Mouse (Mus musculus) left cerebral cortex, adult 18-20 months (tissue): ENCODE data around the gene Sct. TPM values are rescaled to one million over a fixed set of nuclear protein-coding genes. Genes with fewer than 3 reads are reported as not detected.

Experiments
- DNase-seq, 2 experiments: peaks; one replicate each; pipeline ENCODE4 v3.0.0; 2021 to 2022; ENCODE audit warnings: low spot score in 2 of 2, mixed read lengths in 1 of 2
- total RNA-seq, 2 experiments: library from RNA; stranded (reverse); gene quantifications; 2 replicates each; pipeline ENCODE4 v1.2.3; 2021

The Sct gene
- total RNA-seq, 2 experiments from 2014 or later: not detected

- no peak for DNase-seq
These were observed 48.4 kb downstream of the Sct start for GRCm38 (mm10) chr7:141230570-141230969.

- DNase-seq: no peak
These were observed 49.2 kb downstream of the Sct start for GRCm38 (mm10) chr7:141229702-141230101.

Other genes starting within 250 kb of the Sct start
- 10 to 100 TPM; 85.9 to 86.1 TPM for gene B4galnt4, start 218.0 kb downstream of the Sct start, total RNA-seq
- gene Pkp3, start 200.9 kb downstream of the Sct start, total RNA-seq: under 1 TPM; 0.26 to 0.33 TPM
- 1 to 10 TPM; 2.1 to 2.3 TPM for gene Sigirr, start 178.6 kb downstream of the Sct start, total RNA-seq
- not detected for gene Ano9, start 161.3 kb downstream of the Sct start, total RNA-seq
- 10 to 100 TPM; 43.9 to 51.1 TPM for gene Ptdss2, start 156.8 kb downstream of the Sct start, total RNA-seq
- gene Rnh1, start 106.3 kb downstream of the Sct start, total RNA-seq: 10 to 100 TPM; 39.0 to 43.2 TPM
- 100 to 1,000 TPM; 223 to 237 TPM for gene Hras, start 85.1 kb downstream of the Sct start, total RNA-seq
- gene Lrrc56, start 85.0 kb downstream of the Sct start, total RNA-seq: 1 to 10 TPM; 2.7 to 4.4 TPM
- not detected for gene Lmntd2, start 65.1 kb downstream of the Sct start, total RNA-seq
- 1 to 10 TPM; 1.4 to 2.5 TPM for gene Rassf7, start 63.3 kb downstream of the Sct start, total RNA-seq
- gene Phrf1, start 50.3 kb downstream of the Sct start, total RNA-seq: 10 to 100 TPM; 73.6 to 75.1 TPM
- 1 to 10 TPM in 1 of 2 experiments, under 1 TPM in 1; 1.00 to 2.0 TPM for gene Irf7, start 12.7 kb downstream of the Sct start, total RNA-seq
- not detected for gene Cdhr5, start 2.3 kb downstream of the Sct start, total RNA-seq
- under 1 TPM; 0.33 to 0.66 TPM for gene Drd4, start 12.9 kb upstream of the Sct start, total RNA-seq
- 10 to 100 TPM; 62.8 to 70.5 TPM for gene Deaf1, start 48.6 kb upstream of the Sct start, total RNA-seq
- 10 to 100 TPM; 24.6 to 34.6 TPM for gene Tmem80, start 48.6 kb upstream of the Sct start, total RNA-seq
- gene Eps8l2, start 59.7 kb upstream of the Sct start, total RNA-seq: 1 to 10 TPM; 3.5 to 6.3 TPM
- 100 to 1,000 TPM in 1 of 2 experiments, 10 to 100 TPM in 1; 96.6 to 104 TPM for gene Taldo1, start 113.1 kb upstream of the Sct start, total RNA-seq
- gene Gatd1, start 135.0 kb upstream of the Sct start, total RNA-seq: 10 to 100 TPM; 40.4 to 45.1 TPM
- 100 to 1,000 TPM; 274 to 309 TPM for gene Cend1, start 150.4 kb upstream of the Sct start, total RNA-seq
- 100 to 1,000 TPM; 251 to 254 TPM for gene Slc25a22, start 158.8 kb upstream of the Sct start, total RNA-seq
- gene Pidd1, start 164.9 kb upstream of the Sct start, total RNA-seq: 1 to 10 TPM; 1.1 to 1.4 TPM
- 100 to 1,000 TPM; 555 to 600 TPM for gene Rplp2, start 168.2 kb upstream of the Sct start, total RNA-seq
- gene Pnpla2, start 176.1 kb upstream of the Sct start, total RNA-seq: 10 to 100 TPM; 23.6 to 24.8 TPM
- 1 to 10 TPM; 3.7 to 4.5 TPM for gene Cracr2b, start 182.0 kb upstream of the Sct start, total RNA-seq
- 10 to 100 TPM; 28.9 to 29.1 TPM for gene Cd151, start 188.3 kb upstream of the Sct start, total RNA-seq
- 10 to 100 TPM; 36.6 to 41.6 TPM for gene Polr2l, start 196.0 kb upstream of the Sct start, total RNA-seq
- 10 to 100 TPM; 10.3 to 11.6 TPM for gene Tspan4, start 196.1 kb upstream of the Sct start, total RNA-seq